Mouse (Mus musculus) brain, embryonic 14.5 days (tissue): ENCODE data around the gene Vcan.

Experiments used
- CTCF ChIP-seq: fragments of 200-500 bp; IDR thresholded peaks from 2 replicates; pipeline ENCODE4 v1.5.1; 2012; ENCODE audit warnings: inconsistent platforms, mild to moderate bottlenecking, moderate library complexity, borderline replicate concordance; ENCODE audit not compliant: insufficient read depth, insufficient read length; ENCODE audit errors: extremely low read depth
- POLR2A ChIP-seq: fragments of 200-500 bp; IDR thresholded peaks from 2 replicates; pipeline ENCODE4 v1.6.1; 2012; ENCODE audit warnings: mild to moderate bottlenecking, inconsistent platforms, borderline replicate concordance; ENCODE audit not compliant: poor library complexity, insufficient read depth, insufficient read length, severe bottlenecking; ENCODE audit errors: extremely low read depth

GRCm38 (mm10) chr13:89682254-89682653, 60.1 kb downstream of the Vcan start:
- TF ChIP-seq CTCF (no peak), POLR2A (no peak)
